Mouse (Mus musculus) C2C12 (cell line): ENCODE results near the gene Ccdc162. TPM values are rescaled to one million over a fixed set of nuclear protein-coding genes. Genes with fewer than 3 reads are reported as not detected.

Experiments
- H3K27me3 ChIP-seq: one replicate; pipeline ENCODE4 v1.6.1; 2011; ENCODE audit not compliant: control insufficient read depth, insufficient read depth, insufficient read length
- H3K36me3 ChIP-seq: one replicate; pipeline ENCODE4 v1.6.1; 2011; ENCODE audit not compliant: control insufficient read depth, insufficient read depth
- H3K4me3 ChIP-seq: one replicate; pipeline ENCODE4 v1.5.1; 2011; ENCODE audit warnings: mild to moderate bottlenecking, control low read depth; ENCODE audit not compliant: poor library complexity, insufficient read depth, severe bottlenecking
- H3K79me2 ChIP-seq: one replicate; pipeline ENCODE4 v1.6.1; 2011; ENCODE audit not compliant: control insufficient read depth, insufficient read depth
- H3K79me3 ChIP-seq: one replicate; pipeline ENCODE4 v1.6.1; 2011; ENCODE audit warnings: low read depth, control low read depth
- H3ac ChIP-seq: one replicate; pipeline ENCODE3; 2011; ENCODE audit warnings: low read depth; ENCODE audit not compliant: control insufficient read depth, insufficient read length
- CEBPB ChIP-seq: IDR thresholded peaks from one replicate; pipeline ENCODE4 v1.6.1; 2011; ENCODE audit warnings: low read depth, mild to moderate bottlenecking, control low read depth, moderate library complexity
- CTCF ChIP-seq: IDR thresholded peaks from one replicate; pipeline ENCODE4 v1.5.1; 2011; ENCODE audit not compliant: control insufficient read depth, insufficient read depth, insufficient read length
- FOSL1 ChIP-seq: IDR thresholded peaks from one replicate; pipeline ENCODE4 v1.8.0; 2011; ENCODE audit warnings: mild to moderate bottlenecking, low read length; ENCODE audit not compliant: poor library complexity, insufficient read depth, severe bottlenecking
- MAX ChIP-seq: IDR thresholded peaks from one replicate; pipeline ENCODE4 v1.6.1; 2011; ENCODE audit warnings: mild to moderate bottlenecking, control low read depth
- MYOD1 ChIP-seq: IDR thresholded peaks from one replicate; pipeline ENCODE4 v1.6.1; 2011; ENCODE audit warnings: low read depth; ENCODE audit not compliant: control insufficient read depth, insufficient read length
- MYOG ChIP-seq: IDR thresholded peaks from one replicate; pipeline ENCODE4 v1.6.1; 2011; ENCODE audit not compliant: control insufficient read depth, insufficient read length; ENCODE audit errors: extremely low read depth
- USF1 ChIP-seq: IDR thresholded peaks from one replicate; pipeline ENCODE4 v1.6.1; 2011; ENCODE audit warnings: low read depth, mild to moderate bottlenecking, control low read depth, moderate library complexity
- polyA plus RNA-seq: library from polyadenylated mRNA; unstranded; fragments of >200 nt; fragmentation: generic; extraction: Trizol; gene quantifications from one replicate; pipeline ENCODE4 v1.2.1, GENCODE M21; 2012; ENCODE audit warnings: missing spikeins

Gene Ccdc162
- polyA plus RNA-seq, 1 experiment = 0.13 TPM

- TF ChIP-seq CTCF (no peak), MYOD1 (no peak), CEBPB (no peak), MAX (no peak), USF1 (no peak), FOSL1 (no peak), MYOG (no peak)
- Histone ChIP-seq H3K27me3 (no peaks in the 10 kb centered on the region), H3K79me2 (no peaks in the 10 kb centered on the region), H3K79me3 (no peaks in the 10 kb centered on the region), H3K36me3 (no peaks in the 10 kb centered on the region), H3K4me3 (no peak overlapping the region), H3ac (no peak overlapping the region)
Measured at GRCm38 (mm10) chr10:41543844-41544243, 172.6 kb downstream of the Ccdc162 start.

GRCm38 (mm10) chr10:41543439-41543838 is 173.0 kb downstream of the Ccdc162 start:
- no peaks in the 10 kb centered on the region for H3K79me2 ChIP-seq
- no peak overlapping the region for H3K4me3 ChIP-seq
- no peak for TF ChIP-seq MYOG
- no peak for TF ChIP-seq USF1
- no peak for TF ChIP-seq CEBPB
- no peak for TF ChIP-seq MYOD1
- TF ChIP-seq MAX = no peak
- no peak for TF ChIP-seq FOSL1
- no peak for TF ChIP-seq CTCF
- no peaks in the 10 kb centered on the region for H3K79me3 ChIP-seq
- H3ac ChIP-seq = no peak overlapping the region
- H3K27me3 ChIP-seq = no peaks in the 10 kb centered on the region
- H3K36me3 ChIP-seq = no peaks in the 10 kb centered on the region

GRCm38 (mm10) chr10:41542057-41542456 is 174.4 kb downstream of the Ccdc162 start:
- Histone ChIP-seq H3K27me3 (no peaks in the 10 kb centered on the region), H3ac (no peak overlapping the region), H3K4me3 (no peak overlapping the region), H3K79me2 (no peaks in the 10 kb centered on the region), H3K36me3 (no peaks in the 10 kb centered on the region), H3K79me3 (no peaks in the 10 kb centered on the region)
- no peak for TF ChIP-seq MYOG
- TF ChIP-seq FOSL1 = no peak
- no peak for TF ChIP-seq CTCF
- no peak for TF ChIP-seq USF1
- TF ChIP-seq MYOD1 = no peak
- TF ChIP-seq CEBPB = no peak
- TF ChIP-seq MAX = no peak

GRCm38 (mm10) chr10:41538986-41539385 is 177.4 kb downstream of the Ccdc162 start:
- Histone ChIP-seq H3K36me3 (peaks cover 14% of the 10 kb centered on the region), H3K79me2 (no peaks in the 10 kb centered on the region), H3K4me3 (no peak overlapping the region), H3K79me3 (no peaks in the 10 kb centered on the region), H3ac (no peak overlapping the region), H3K27me3 (no peaks in the 10 kb centered on the region)
- no peak for TF ChIP-seq USF1
- no peak for TF ChIP-seq MYOD1
- TF ChIP-seq CTCF = no peak
- no peak for TF ChIP-seq MYOG
- no peak for TF ChIP-seq FOSL1
- no peak for TF ChIP-seq MAX
- TF ChIP-seq CEBPB = no peak

GRCm38 (mm10) chr10:41537983-41538330 is 178.5 kb downstream of the Ccdc162 start:
- Histone ChIP-seq H3K4me3 (no peak overlapping the region), H3K27me3 (no peaks in the 10 kb centered on the region), H3K79me3 (no peaks in the 10 kb centered on the region), H3K36me3 (peaks cover 16% of the 10 kb centered on the region), H3K79me2 (peaks cover 2% of the 10 kb centered on the region), H3ac (no peak overlapping the region)
- TF ChIP-seq USF1 = no peak
- TF ChIP-seq MYOD1 = no peak
- no peak for TF ChIP-seq MYOG
- TF ChIP-seq MAX = no peak
- TF ChIP-seq CEBPB = no peak

GRCm38 (mm10) chr10:41537226-41537982 is 179.0 kb downstream of the Ccdc162 start:
- no peak overlapping the region for H3ac ChIP-seq
- H3K4me3 ChIP-seq = no peak overlapping the region
- H3K27me3 ChIP-seq = no peaks in the 10 kb centered on the region
- H3K79me2 ChIP-seq = peaks cover 3% of the 10 kb centered on the region
- TF ChIP-seq MYOG (no peak), USF1 (no peak), FOSL1 (no peak), CEBPB (no peak), MYOD1 (no peak), CTCF (no peak), MAX (no peak)
- peaks cover 22% of the 10 kb centered on the region for H3K36me3 ChIP-seq
- peaks cover 5% of the 10 kb centered on the region for H3K79me3 ChIP-seq
